Mouse (Mus musculus) liver, embryonic 15.5 days (tissue): ENCODE measurements around the gene Apoa5. TPM values are rescaled to one million over a fixed set of nuclear protein-coding genes. Genes with fewer than 3 reads are reported as not detected.

Experiments
- ATAC-seq: fragments of 200-750 bp; cut with Nextera tagmentation; 2 replicates; pipeline ENCODE4 v1.8.0; 2017; ENCODE audit warnings: moderate number of reproducible peaks, mild to moderate bottlenecking, moderate library complexity; ENCODE audit not compliant: insufficient read depth
- H3K27ac ChIP-seq: fragments of 300-500 bp; sonication (generic); replicated peaks from 2 replicates; pipeline ENCODE4 v1.5.1; 2015; ENCODE audit warnings: mild to moderate bottlenecking, inconsistent platforms
- H3K27me3 ChIP-seq: fragments of 300-500 bp; sonication (generic); 2 replicates; pipeline ENCODE4 v1.6.1; 2015; ENCODE audit warnings: mild to moderate bottlenecking, inconsistent platforms
- H3K36me3 ChIP-seq: fragments of 300-500 bp; sonication (generic); replicated peaks from 2 replicates; pipeline ENCODE4 v1.6.1; 2015; ENCODE audit warnings: moderate library complexity, mild to moderate bottlenecking, inconsistent platforms
- H3K4me1 ChIP-seq: fragments of 300-500 bp; sonication (generic); replicated peaks from 2 replicates; pipeline ENCODE4 v1.6.1; 2015; ENCODE audit warnings: inconsistent platforms
- H3K4me2 ChIP-seq: fragments of 300-500 bp; sonication (generic); 2 replicates; pipeline ENCODE4 v1.6.1; 2015; ENCODE audit warnings: moderate library complexity, mild to moderate bottlenecking, inconsistent platforms
- H3K4me3 ChIP-seq: fragments of 300-500 bp; sonication (generic); replicated peaks from 2 replicates; pipeline ENCODE4 v1.5.1; 2015; ENCODE audit warnings: mild to moderate bottlenecking, inconsistent platforms
- H3K9ac ChIP-seq: fragments of 300-500 bp; sonication (generic); 2 replicates; pipeline ENCODE4 v1.6.1; 2015; ENCODE audit warnings: moderate library complexity, mild to moderate bottlenecking, inconsistent platforms
- H3K9me3 ChIP-seq: fragments of 300-500 bp; sonication (generic); replicated peaks from 2 replicates; pipeline ENCODE4 v1.6.1; 2016; ENCODE audit warnings: inconsistent platforms
- WGBS: fragments of 180-500 bp; shearing (Covaris S2); methylation state at CpG from one replicate; pipeline ENCODE4 v1.1.7; 2015; ENCODE audit warnings: mixed read lengths; ENCODE audit not compliant: insufficient replicate concordance; 5-methylcytosine and 5-hydroxymethylcytosine counted together
- polyA plus RNA-seq: library from polyadenylated mRNA; unstranded; fragments of >200 nt; fragmentation: Nextera tagmentation; extraction: Ambion mirVana; gene quantifications from 2 replicates; pipeline ENCODE4 v1.2.1, GENCODE M21; 2015

Apoa5 gene
- polyA plus RNA-seq, 1 experiment from 2014 or later, result 1.3 TPM

GRCm38 (mm10) chr9:46261131-46261530, 7.3 kb upstream of the Apoa5 start:
- no peak overlapping the region for H3K9ac ChIP-seq
- 53% methylated on average over 7 of the region's 7 CpGs for WGBS

GRCm38 (mm10) chr9:46269125-46269524, 692 bp downstream of the Apoa5 start:
- Histone ChIP-seq H3K4me3 (no peak overlapping the region), H3K27ac (no peak overlapping the region), H3K4me2 (no peak overlapping the region), H3K9me3 (no peaks in the 10 kb centered on the region), H3K27me3 (peaks cover 14% of the 10 kb centered on the region; the same call in 1 of the 2 replicates), H3K4me1 (peaks cover 18% of the 10 kb centered on the region), H3K9ac (no peak overlapping the region), H3K36me3 (no peaks in the 10 kb centered on the region)
- 67% methylated on average over 5 of the region's 5 CpGs for WGBS
- ATAC-seq, result no peak

More at GRCm38 (mm10) chr9:46261131-46261530, 7.3 kb upstream of the Apoa5 start:
- Histone ChIP-seq H3K4me3 (no peak overlapping the region), H3K27ac (no peak overlapping the region), H3K4me2 (no peak overlapping the region), H3K27me3 (no peaks in the 10 kb centered on the region), H3K36me3 (no peaks in the 10 kb centered on the region), H3K9me3 (no peaks in the 10 kb centered on the region), H3K4me1 (0 out of 2 replicates have a peak, but pooled peaks cover 8% of the 10 kb centered on the region)
- ATAC-seq, result no peak

- H3K4me1 ChIP-seq, result peaks cover 24% of the 10 kb centered on the region
- peaks cover 14% of the 10 kb centered on the region; the same call in 1 of the 2 replicates for H3K27me3 ChIP-seq
- no peak overlapping the region for H3K27ac ChIP-seq
- peaks cover 15% of the 10 kb centered on the region for H3K36me3 ChIP-seq
- ATAC-seq, result no peak
- 81% methylated on average over 4 of the region's 4 CpGs for WGBS
- H3K4me2 ChIP-seq, result no peak overlapping the region
- no peaks in the 10 kb centered on the region for H3K9me3 ChIP-seq
- no peak overlapping the region for H3K4me3 ChIP-seq
- H3K9ac ChIP-seq, result no peak overlapping the region
Observed at GRCm38 (mm10) chr9:46270782-46271181, 2.3 kb downstream of the Apoa5 start.

- Histone ChIP-seq H3K4me3 (peak overlapping the region; percentile 90), H3K27me3 (peaks cover 14% of the 10 kb centered on the region; the same call in 1 of the 2 replicates), H3K9me3 (no peaks in the 10 kb centered on the region), H3K36me3 (peaks cover 28% of the 10 kb centered on the region), H3K27ac (no peak overlapping the region), H3K4me1 (peaks cover 24% of the 10 kb centered on the region), H3K4me2 (peak overlapping the region; percentile 85), H3K9ac (no peak overlapping the region)
- no peak for ATAC-seq
- 15% methylated on average over 9 of the region's 9 CpGs for WGBS
Observed at GRCm38 (mm10) chr9:46272070-46272469, 3.6 kb downstream of the Apoa5 start.

- H3K4me2 ChIP-seq, result peak within 1 kb of the TSS; percentile 85
- WGBS, result 2% methylated on average over 45 of the region's 45 CpGs
- H3K4me3 ChIP-seq, result peak within 1 kb of the TSS; percentile 90
- peaks cover 14% of the 10 kb centered on the region; the same call in 1 of the 2 replicates for H3K27me3 ChIP-seq
- H3K9ac ChIP-seq, result peak within 1 kb of the TSS; percentile 68
- peaks cover 36% of the 10 kb centered on the region for H3K36me3 ChIP-seq
- H3K9me3 ChIP-seq, result no peaks in the 10 kb centered on the region
- peak within 1 kb of the TSS; percentile 72 for H3K27ac ChIP-seq
- peak; percentile 89 for ATAC-seq
- H3K4me1 ChIP-seq, result peaks cover 24% of the 10 kb centered on the region
Observed at GRCm38 (mm10) chr9:46272677-46273454, 4.4 kb downstream of the Apoa5 start, which contains the start of gene Zpr1. Gene Zpr1, plus strand, starts transcription at chr9:46273064.

GRCm38 (mm10) chr9:46274494-46274893, 6.1 kb downstream of the Apoa5 start:
- Histone ChIP-seq H3K27ac (no peak overlapping the region), H3K4me2 (peak overlapping the region; percentile 85; the same call in 1 of the 2 replicates), H3K9ac (no peak overlapping the region), H3K27me3 (peaks cover 8% of the 10 kb centered on the region; the same call in 1 of the 2 replicates), H3K9me3 (no peaks in the 10 kb centered on the region), H3K4me3 (peak overlapping the region; percentile 90; the same call in 1 of the 2 replicates), H3K36me3 (peaks cover 47% of the 10 kb centered on the region), H3K4me1 (peaks cover 24% of the 10 kb centered on the region)
- no peak for ATAC-seq
- 65% methylated on average over 9 of the region's 9 CpGs for WGBS

- Histone ChIP-seq H3K9ac (peak within 1 kb of the TSS; percentile 95), H3K36me3 (peaks cover 49% of the 10 kb centered on the region), H3K27me3 (no peaks in the 10 kb centered on the region), H3K9me3 (no peaks in the 10 kb centered on the region), H3K4me1 (peaks cover 19% of the 10 kb centered on the region), H3K4me3 (peak within 1 kb of the TSS; percentile 98), H3K27ac (peak within 1 kb of the TSS; percentile 81), H3K4me2 (peak within 1 kb of the TSS; percentile 84)
- WGBS, result under 1% methylated on average over 55 of the region's 55 CpGs
- peak; percentile 89 for ATAC-seq
Observed at GRCm38 (mm10) chr9:46282631-46283436, 14.4 kb downstream of the Apoa5 start, which contains the start of gene Bud13. Gene Bud13, plus strand, starts transcription at chr9:46283008.

GRCm38 (mm10) chr9:46298381-46298780, 29.9 kb downstream of the Apoa5 start:
- H3K27me3 ChIP-seq, result no peaks in the 10 kb centered on the region
- H3K9me3 ChIP-seq, result no peaks in the 10 kb centered on the region
- no peak overlapping the region for H3K9ac ChIP-seq
- no peak for ATAC-seq
- H3K4me2 ChIP-seq, result no peak overlapping the region
- 82% methylated on average over 4 of the region's 4 CpGs for WGBS
- H3K27ac ChIP-seq, result no peak overlapping the region
- no peak overlapping the region for H3K4me3 ChIP-seq
- no peaks in the 10 kb centered on the region for H3K4me1 ChIP-seq
- H3K36me3 ChIP-seq, result peaks cover 39% of the 10 kb centered on the region

- Histone ChIP-seq H3K4me3 (no peak overlapping the region), H3K27me3 (0 out of 2 replicates have a peak, but pooled peaks cover under 1% of the 10 kb centered on the region), H3K36me3 (peaks cover 20% of the 10 kb centered on the region), H3K27ac (no peak overlapping the region), H3K9me3 (no peaks in the 10 kb centered on the region), H3K9ac (no peak overlapping the region), H3K4me2 (no peak overlapping the region), H3K4me1 (no peaks in the 10 kb centered on the region)
- no peak for ATAC-seq
- WGBS, result 8% methylated on average over 2 of the region's 2 CpGs
Observed at GRCm38 (mm10) chr9:46302142-46302541, 33.7 kb downstream of the Apoa5 start.

- no peaks in the 10 kb centered on the region for H3K9me3 ChIP-seq
- no peak overlapping the region for H3K4me2 ChIP-seq
- 13% methylated on average over 7 of the region's 7 CpGs for WGBS
- no peak overlapping the region for H3K9ac ChIP-seq
- ATAC-seq, result no peak
- no peaks in the 10 kb centered on the region for H3K4me1 ChIP-seq
- H3K27me3 ChIP-seq, result peaks cover 17% of the 10 kb centered on the region
- no peak overlapping the region for H3K4me3 ChIP-seq
- no peak overlapping the region for H3K27ac ChIP-seq
- H3K36me3 ChIP-seq, result no peaks in the 10 kb centered on the region
Observed at GRCm38 (mm10) chr9:46309121-46309520, 40.7 kb downstream of the Apoa5 start.

- Histone ChIP-seq H3K9ac (no peak overlapping the region), H3K4me1 (no peaks in the 10 kb centered on the region), H3K27me3 (0 out of 2 replicates have a peak, but pooled peaks cover 10% of the 10 kb centered on the region), H3K36me3 (no peaks in the 10 kb centered on the region), H3K4me3 (no peak overlapping the region), H3K27ac (no peak overlapping the region), H3K4me2 (no peak overlapping the region), H3K9me3 (no peaks in the 10 kb centered on the region)
- 7% methylated on average over 4 of the region's 4 CpGs for WGBS
- no peak for ATAC-seq
Observed at GRCm38 (mm10) chr9:46314507-46314906, 46.1 kb downstream of the Apoa5 start.
